Mouse (Mus musculus): ENCODE data around the gene Midn. TPM values are rescaled to one million over a fixed set of nuclear protein-coding genes. Genes with fewer than 3 reads are reported as not detected.

The Midn gene
- polyA plus RNA-seq, 1 experiment = 128 TPM

- WGBS = under 1% methylated on average over 15 of the region's 15 CpGs
- DNase-seq (ENCODE audit: low read depth in 1 of 2, low spot score in 2 of 2) = no peak
Measured at GRCm38 (mm10) chr10:80142530-80142925, 5.5 kb upstream of the Midn start.

GRCm38 (mm10) chr10:80143664-80144063, 4.4 kb upstream of the Midn start:
- DNase-seq (ENCODE audit: low read depth in 1 of 2, low spot score in 2 of 2) = no peak
- no peak for TF ChIP-seq CTCF (IDR thresholded peaks at IDR 0.05; ENCODE audit: extremely low read depth, insufficient read depth, insufficient read length, insufficient replicate concordance)
- TF ChIP-seq POLR2A (IDR thresholded peaks at IDR 0.05; ENCODE audit: low read depth, low read length) = no peak
- Histone ChIP-seq H3K4me3 (ENCODE audit: extremely low read depth, insufficient read depth, insufficient read length) (no peak overlapping the region), H3K36me3 (ENCODE audit: control insufficient read depth, insufficient read depth, low read length) (peaks cover 12% of the 10 kb centered on the region), H3K4me1 (ENCODE audit: control insufficient read depth, insufficient read depth, insufficient read length) (peaks cover 24% of the 10 kb centered on the region), H3K27me3 (ENCODE audit: control insufficient read depth, insufficient read depth, low read length) (peaks cover 7% of the 10 kb centered on the region; the same call in 1 of the 2 replicates), H3K27ac (ENCODE audit: insufficient read depth, low read length) (no peak overlapping the region)
- 92% methylated on average over 7 of the region's 7 CpGs for WGBS

More at GRCm38 (mm10) chr10:80142530-80142925, 5.5 kb upstream of the Midn start:
- Histone ChIP-seq H3K27me3 (ENCODE audit: control insufficient read depth, insufficient read depth, low read length) (peaks cover 7% of the 10 kb centered on the region; the same call in 1 of the 2 replicates), H3K27ac (ENCODE audit: insufficient read depth, low read length) (peak overlapping the region; percentile 92), H3K4me1 (ENCODE audit: control insufficient read depth, insufficient read depth, insufficient read length) (peaks cover 20% of the 10 kb centered on the region), H3K4me3 (ENCODE audit: extremely low read depth, insufficient read depth, insufficient read length) (peak overlapping the region; percentile 89), H3K36me3 (ENCODE audit: control insufficient read depth, insufficient read depth, low read length) (peaks cover 12% of the 10 kb centered on the region)
- no peak for TF ChIP-seq POLR2A (IDR thresholded peaks at IDR 0.05; ENCODE audit: low read depth, low read length)
- TF ChIP-seq CTCF (IDR thresholded peaks at IDR 0.05; ENCODE audit: extremely low read depth, insufficient read depth, insufficient read length, insufficient replicate concordance) = no peak

- no peak for TF ChIP-seq CTCF (IDR thresholded peaks at IDR 0.05; ENCODE audit: extremely low read depth, insufficient read depth, insufficient read length, insufficient replicate concordance)
- no peak for TF ChIP-seq POLR2A (IDR thresholded peaks at IDR 0.05; ENCODE audit: low read depth, low read length)
- no peak for DNase-seq (ENCODE audit: low read depth in 1 of 2, low spot score in 2 of 2)
- Histone ChIP-seq H3K36me3 (ENCODE audit: control insufficient read depth, insufficient read depth, low read length) (peaks cover 12% of the 10 kb centered on the region), H3K4me3 (ENCODE audit: extremely low read depth, insufficient read depth, insufficient read length) (no peak overlapping the region), H3K27ac (ENCODE audit: insufficient read depth, low read length) (no peak overlapping the region), H3K27me3 (ENCODE audit: control insufficient read depth, insufficient read depth, low read length) (0 out of 2 replicates have a peak, but pooled peaks cover 3% of the 10 kb centered on the region), H3K4me1 (ENCODE audit: control insufficient read depth, insufficient read depth, insufficient read length) (peaks cover 21% of the 10 kb centered on the region)
- WGBS = 90% methylated on average over 12 of the region's 12 CpGs
Measured at GRCm38 (mm10) chr10:80144159-80144558, 3.9 kb upstream of the Midn start.

GRCm38 (mm10) chr10:80144864-80145838, 2.9 kb upstream of the Midn start:
- Histone ChIP-seq H3K4me1 (ENCODE audit: control insufficient read depth, insufficient read depth, insufficient read length) (peaks cover 16% of the 10 kb centered on the region), H3K27ac (ENCODE audit: insufficient read depth, low read length) (no peak overlapping the region), H3K36me3 (ENCODE audit: control insufficient read depth, insufficient read depth, low read length) (peaks cover 12% of the 10 kb centered on the region), H3K27me3 (ENCODE audit: control insufficient read depth, insufficient read depth, low read length) (no peaks in the 10 kb centered on the region), H3K4me3 (ENCODE audit: extremely low read depth, insufficient read depth, insufficient read length) (no peak overlapping the region)
- WGBS = 82% methylated on average over 20 of the region's 20 CpGs
- peak in 1 of 2 experiments; percentile 73 for DNase-seq (ENCODE audit: low read depth in 1 of 2, low spot score in 2 of 2)
- TF ChIP-seq CTCF (IDR thresholded peaks at IDR 0.05; ENCODE audit: extremely low read depth, insufficient read depth, insufficient read length, insufficient replicate concordance) (peak; percentile 88), POLR2A (IDR thresholded peaks at IDR 0.05; ENCODE audit: low read depth, low read length) (no peak)

- Histone ChIP-seq H3K4me3 (ENCODE audit: extremely low read depth, insufficient read depth, insufficient read length) (no peak overlapping the region), H3K36me3 (ENCODE audit: control insufficient read depth, insufficient read depth, low read length) (peaks cover 14% of the 10 kb centered on the region), H3K27ac (ENCODE audit: insufficient read depth, low read length) (no peak overlapping the region), H3K27me3 (ENCODE audit: control insufficient read depth, insufficient read depth, low read length) (no peaks in the 10 kb centered on the region), H3K4me1 (ENCODE audit: control insufficient read depth, insufficient read depth, insufficient read length) (peaks cover 16% of the 10 kb centered on the region)
- DNase-seq (ENCODE audit: low read depth in 1 of 2, low spot score in 2 of 2) = no peak
- 76% methylated on average over 6 of the region's 6 CpGs for WGBS
- TF ChIP-seq POLR2A (IDR thresholded peaks at IDR 0.05; ENCODE audit: low read depth, low read length) (no peak), CTCF (IDR thresholded peaks at IDR 0.05; ENCODE audit: extremely low read depth, insufficient read depth, insufficient read length, insufficient replicate concordance) (no peak)
Measured at GRCm38 (mm10) chr10:80145896-80146295, 2.2 kb upstream of the Midn start.

- H3K4me3 ChIP-seq (ENCODE audit: extremely low read depth, insufficient read depth, insufficient read length) = no peak overlapping the region
- peaks cover 19% of the 10 kb centered on the region for H3K36me3 ChIP-seq (ENCODE audit: control insufficient read depth, insufficient read depth, low read length)
- H3K4me1 ChIP-seq (ENCODE audit: control insufficient read depth, insufficient read depth, insufficient read length) = peaks cover 12% of the 10 kb centered on the region
- TF ChIP-seq CTCF (IDR thresholded peaks at IDR 0.05; ENCODE audit: extremely low read depth, insufficient read depth, insufficient read length, insufficient replicate concordance) = no peak
- no peak for TF ChIP-seq POLR2A (IDR thresholded peaks at IDR 0.05; ENCODE audit: low read depth, low read length)
- 95% methylated on average over 4 of the region's 4 CpGs for WGBS
- no peaks in the 10 kb centered on the region for H3K27me3 ChIP-seq (ENCODE audit: control insufficient read depth, insufficient read depth, low read length)
- peak overlapping the region; percentile 0; the same call in 1 of the 2 replicates for H3K27ac ChIP-seq (ENCODE audit: insufficient read depth, low read length)
- no peak for DNase-seq (ENCODE audit: low read depth in 1 of 2, low spot score in 2 of 2)
Measured at GRCm38 (mm10) chr10:80146568-80147011, 1.5 kb upstream of the Midn start.

All from spleen, adult 2 months (tissue).